Mouse (Mus musculus) activated CD4-positive, CD25-positive, alpha-beta regulatory T cell, adult 4 months (primary cell): ENCODE measurements around the gene Usp5. TPM values are rescaled to one million over a fixed set of nuclear protein-coding genes. Genes with fewer than 3 reads are reported as not detected.
A peak's percentile ranks its signal among the peaks of the same experiment; 100 is the strongest.
"Not testable (repeated sequence)": the region's sequence is repeated elsewhere in the genome, so short reads cannot be mapped to it uniquely, and the experiment has no call there.

Experiments used
- ATAC-seq: one replicate; pipeline ENCODE4 v1.8.0; 2017
- polyA plus RNA-seq, 2 experiments: library from polyadenylated mRNA; unstranded; fragments of 100-300 nt; shearing (Covaris generic); gene quantifications; one replicate each; pipeline ENCODE4 v1.2.1; 2017

Gene Usp5
- polyA plus RNA-seq, 2 experiments from 2014 or later, result 58.3 to 86.0 TPM

DNA sequence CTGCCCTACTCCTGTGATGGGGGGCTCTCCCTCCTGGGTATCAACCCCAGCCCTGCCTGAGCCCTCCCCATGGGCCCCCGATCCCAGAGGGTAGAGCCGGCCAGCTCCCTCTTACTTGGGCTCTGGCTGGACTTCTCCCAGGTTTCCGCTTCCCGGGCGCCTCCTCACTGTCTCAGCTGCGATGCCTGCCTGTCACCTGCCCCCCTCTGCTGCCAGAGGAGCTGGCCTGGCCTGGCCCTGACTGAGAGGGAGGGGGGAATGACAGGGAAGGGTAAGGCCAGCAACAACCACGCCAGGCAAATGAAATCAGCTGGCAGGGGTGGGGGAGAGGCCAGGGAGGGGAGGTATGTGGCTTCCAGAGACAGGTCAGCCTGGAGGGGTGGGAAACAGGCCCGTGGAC, 10.5 kb upstream of the Usp5 start:
- ATAC-seq, result no peak

DNA sequence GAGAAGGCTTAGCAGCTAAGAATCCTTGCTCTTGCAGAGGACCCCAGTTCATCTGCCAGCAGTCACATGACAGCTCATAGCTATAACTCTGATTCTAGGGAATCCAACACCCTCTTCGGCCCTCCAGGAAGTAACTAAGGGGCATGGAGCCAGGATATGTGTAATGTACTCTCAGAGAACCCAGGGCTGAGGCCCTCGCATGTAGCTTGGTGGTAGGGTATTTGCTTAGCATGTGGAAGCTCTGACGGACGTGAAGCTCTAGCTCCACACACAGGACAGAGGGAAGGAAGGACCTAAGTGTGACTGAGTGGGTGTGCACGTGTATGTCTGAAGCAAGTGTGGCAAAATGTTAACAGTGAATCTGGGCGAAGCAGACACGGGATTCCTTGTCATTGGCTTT, 7.1 kb upstream of the Usp5 start:
- ATAC-seq, result no peak

DNA sequence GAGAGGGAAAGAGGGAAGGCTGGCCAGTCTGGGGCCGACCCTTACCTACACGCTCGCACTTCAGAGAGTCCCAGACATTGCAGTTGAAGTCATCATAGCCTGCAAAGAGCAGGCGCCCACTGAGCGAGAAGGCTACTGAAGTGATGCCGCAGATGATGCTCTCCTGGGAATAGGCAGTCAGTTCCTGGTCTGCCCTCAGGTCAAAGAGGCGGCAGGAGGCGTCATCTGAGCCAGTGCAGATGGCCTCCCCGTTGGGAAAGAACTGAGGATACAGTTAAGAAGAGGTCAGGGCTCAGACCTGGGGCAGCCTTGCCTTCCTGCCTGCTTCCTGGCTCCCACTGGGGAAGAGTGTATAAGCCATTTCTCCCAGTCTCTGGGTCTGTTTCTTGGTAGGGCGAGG, 6.2 kb upstream of the Usp5 start:
- no peak for ATAC-seq

DNA sequence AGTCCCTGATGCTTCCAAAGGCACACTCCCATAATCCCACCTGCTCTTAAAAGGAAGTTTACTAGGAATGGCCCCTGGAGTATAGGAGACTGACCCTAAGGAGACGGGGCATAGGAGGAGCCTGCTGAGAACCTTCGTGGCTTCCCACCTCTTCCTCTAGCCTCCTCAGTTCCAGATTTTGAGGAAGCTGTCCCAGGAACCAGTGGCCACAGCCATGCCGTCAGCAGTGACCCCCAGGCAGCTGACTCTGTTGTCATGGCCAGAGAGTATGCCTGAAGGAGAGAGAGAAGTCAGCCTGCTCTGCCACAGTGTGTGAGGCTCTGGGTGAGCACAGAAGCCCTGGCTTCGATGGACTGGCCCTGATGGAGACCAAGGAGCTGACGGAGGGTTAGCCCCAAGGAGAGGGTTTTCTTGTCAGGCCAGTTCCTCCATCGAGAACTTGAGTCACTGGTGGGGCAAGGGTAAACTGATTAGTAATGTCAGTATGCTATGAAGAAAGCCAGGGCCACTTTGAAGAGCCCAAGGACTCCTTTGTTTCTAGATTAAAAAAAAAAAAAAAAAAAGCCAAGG, 5.3 kb upstream of the Usp5 start:
- no peak for ATAC-seq

DNA sequence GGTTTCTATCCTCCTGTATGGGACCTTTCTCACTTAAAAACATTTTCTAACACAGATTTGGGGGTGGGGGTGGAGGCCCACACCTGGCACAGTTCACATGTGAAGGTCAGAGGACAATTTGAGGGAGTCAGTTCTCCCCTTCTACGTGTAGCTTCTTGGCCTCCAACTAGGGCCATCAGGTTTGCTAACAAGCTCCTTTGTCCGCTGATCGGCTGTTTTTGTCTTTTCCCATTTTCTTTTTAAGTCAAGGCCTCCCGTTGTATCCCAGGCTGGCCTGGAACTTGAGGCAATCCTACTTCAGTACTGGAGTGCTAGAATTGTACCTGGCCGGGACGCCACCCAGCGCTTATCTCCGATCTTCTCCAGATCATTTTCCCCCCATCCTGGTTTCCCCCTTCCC, 2.4 kb upstream of the Usp5 start:
- ATAC-seq, result no peak

DNA sequence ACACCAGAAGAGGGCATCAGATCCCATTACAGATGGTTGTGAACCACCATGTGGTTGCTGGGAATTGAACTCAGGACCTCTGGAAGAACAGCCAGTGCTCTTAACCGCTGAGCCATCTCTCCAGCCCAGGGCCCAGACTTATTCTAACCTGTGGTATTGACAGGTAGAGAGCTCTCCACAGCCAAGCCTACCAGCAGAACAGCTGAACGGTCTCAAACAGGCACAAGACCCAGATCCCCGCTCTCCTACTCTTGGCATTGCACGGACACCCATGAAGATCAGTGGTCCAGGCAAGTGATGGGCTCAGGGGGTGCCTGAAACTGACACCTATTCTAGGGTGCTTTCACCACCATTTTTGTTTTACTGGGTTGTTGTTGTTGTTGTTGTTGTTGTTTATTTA, 1.9 kb upstream of the Usp5 start:
- ATAC-seq, result not testable (repeated sequence)

DNA sequence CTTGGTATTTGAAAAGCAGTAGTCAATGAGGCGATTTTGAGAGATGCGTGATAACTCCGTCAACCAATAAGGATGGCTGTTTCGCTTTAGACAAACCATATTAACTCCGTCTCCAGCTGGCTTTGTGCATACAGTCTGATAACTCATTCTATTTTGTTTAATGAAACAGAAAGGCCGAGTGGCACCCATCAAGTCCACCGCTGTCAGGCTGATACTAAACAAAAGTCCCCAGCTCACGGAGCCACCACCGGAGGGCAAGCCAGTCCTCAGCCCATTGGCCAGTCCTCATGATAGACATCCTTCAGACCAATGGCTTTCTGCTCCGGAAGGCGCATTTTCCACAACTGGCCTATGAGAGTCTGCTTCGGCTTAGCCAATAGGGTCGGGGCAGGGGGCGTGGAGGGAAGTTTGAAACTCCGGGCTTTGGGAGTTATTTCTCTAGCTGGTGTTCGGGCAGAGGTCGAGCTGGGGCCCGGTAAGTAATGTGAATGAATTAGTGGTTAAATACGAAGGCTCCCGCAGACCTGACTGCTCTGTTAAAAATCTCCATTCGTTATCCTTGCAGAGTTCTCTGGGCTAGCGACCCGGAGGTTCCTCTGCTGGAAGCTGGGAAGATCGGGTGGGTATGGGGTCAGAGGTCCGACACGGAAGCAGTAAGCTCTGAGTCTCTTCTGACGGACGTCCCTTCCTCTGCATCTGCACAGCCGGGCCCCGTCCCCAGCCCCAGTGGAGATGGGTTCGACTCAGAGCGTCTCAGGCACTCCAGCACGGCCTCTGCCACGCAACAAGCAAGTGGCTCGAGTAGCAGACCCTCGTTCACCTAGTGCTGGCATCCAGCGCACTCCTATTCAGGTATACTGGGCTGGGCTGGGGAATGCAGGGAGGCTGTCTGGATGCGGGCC, 766 bp upstream of the Usp5 start:
- peak; percentile 75 for ATAC-seq

DNA sequence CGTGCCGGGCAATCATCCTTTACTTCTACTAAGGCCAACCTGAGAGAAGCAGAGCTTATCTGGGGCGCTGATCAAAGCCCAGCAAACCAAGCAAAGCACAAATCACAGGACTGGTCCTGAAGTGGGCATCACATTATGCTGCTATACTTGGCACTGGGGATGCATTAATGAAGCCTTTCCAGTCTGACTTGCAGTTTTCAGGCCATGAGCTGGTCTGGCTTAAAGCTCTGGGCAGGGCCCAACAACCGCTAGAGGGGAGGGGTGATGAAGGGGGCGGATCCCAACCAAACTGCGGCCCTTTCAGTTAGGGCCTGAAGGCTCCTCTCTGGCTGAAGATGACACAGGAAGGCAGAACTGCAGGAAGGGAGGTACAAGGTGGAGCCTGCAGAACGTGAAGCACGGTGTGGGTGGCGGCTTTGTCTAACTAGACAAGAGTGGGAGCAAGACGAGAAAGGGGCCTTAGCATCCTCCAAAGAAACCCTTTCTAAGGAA, 1.1 kb downstream of the Usp5 start:
- ATAC-seq, result no peak

DNA sequence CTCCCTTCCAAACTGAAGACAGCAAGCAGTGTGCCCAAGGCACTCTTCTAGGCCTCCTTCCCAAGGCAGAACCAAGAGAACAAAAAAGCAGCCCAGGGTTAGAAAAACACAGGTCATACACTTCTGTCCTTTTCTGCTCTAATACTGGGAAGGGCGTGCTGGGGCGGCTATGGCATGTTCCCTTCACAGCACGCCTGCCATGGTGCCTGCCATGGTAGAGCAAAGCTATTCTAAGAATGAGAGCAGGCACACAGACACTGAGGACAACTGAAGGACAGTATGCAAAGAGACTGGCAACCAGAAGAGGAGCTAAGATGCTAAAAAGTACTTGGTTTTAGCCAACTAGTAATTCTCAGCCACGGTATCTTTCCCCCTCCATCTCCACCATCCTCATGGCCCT, 7.2 kb downstream of the Usp5 start:
- ATAC-seq, result no peak

DNA sequence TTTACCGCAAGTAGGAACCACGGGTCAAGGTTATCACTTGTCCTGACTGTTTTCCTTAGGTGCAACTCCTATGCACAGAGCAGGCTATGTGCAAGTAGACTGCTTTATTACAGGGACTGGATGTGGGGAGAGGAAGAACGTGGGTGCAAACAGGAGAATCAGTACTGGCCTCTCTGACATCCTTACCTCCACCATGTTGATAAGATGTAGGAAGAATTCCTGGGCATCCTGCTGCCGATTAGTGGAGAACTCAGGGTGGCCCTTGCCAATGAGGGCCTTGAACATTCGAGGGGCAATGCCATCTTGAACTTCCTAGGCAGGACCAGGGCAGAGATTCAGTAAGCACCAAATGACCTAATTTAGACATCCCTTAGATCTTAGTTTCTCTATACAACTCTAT, 8.4 kb downstream of the Usp5 start:
- ATAC-seq, result no peak

DNA sequence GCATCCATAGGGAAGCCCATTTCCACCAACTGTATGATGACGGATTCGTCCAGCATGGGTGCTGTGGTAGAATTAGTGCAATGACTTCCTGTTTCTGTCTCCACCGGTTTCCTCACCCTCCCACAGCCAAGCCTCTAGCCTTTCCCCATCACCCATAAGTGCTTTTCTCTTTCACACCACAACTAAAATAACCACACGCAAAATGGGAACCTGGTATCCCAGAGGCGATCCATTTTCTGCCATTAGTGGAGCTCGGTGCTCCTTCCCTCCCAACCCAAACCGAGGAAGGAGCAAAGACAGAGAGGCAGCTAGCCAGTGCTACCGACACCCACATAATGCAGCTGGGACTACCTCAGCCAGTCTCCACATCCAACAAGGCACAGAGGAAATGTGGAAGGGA, 11.3 kb downstream of the Usp5 start:
- no peak for ATAC-seq

DNA sequence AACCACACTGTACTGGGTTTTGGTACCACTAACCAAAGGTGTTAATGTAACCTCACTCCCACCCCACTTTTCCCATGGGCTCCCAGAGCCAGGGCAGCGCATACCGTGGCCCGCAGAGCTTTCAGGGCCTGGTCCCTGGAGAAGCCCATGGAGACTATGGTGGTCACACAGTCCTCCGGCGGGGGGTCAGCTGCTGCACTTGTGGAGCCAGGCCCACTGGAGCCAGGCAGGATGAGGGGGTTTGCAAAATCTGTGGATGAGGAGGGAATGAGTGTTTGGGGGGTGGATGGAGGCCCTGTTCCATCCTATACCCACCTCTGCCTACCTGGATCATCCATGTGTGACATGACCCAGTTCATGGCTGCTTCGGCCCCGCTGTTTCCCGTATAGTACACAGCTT, 11.7 kb downstream of the Usp5 start:
- no peak for ATAC-seq

DNA sequence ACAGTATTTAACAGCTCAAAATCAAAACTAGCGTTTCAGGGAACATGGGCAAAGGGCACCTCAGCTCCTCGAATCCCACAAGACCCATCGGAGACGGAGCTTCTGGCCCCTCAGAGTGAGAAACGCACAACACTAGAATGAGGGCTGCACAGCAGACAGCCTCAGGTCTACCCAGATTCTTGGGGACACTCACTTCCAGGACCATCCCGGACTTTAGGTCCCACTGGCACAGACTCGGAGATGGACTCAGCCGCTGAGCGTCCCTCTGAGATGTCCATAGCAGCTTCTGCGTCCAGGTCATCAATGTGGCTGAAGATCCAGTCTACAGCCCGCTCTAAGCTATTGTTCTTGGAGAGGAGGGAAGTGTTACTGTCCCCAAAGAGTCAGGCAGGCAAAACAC, 12.2 kb downstream of the Usp5 start:
- no peak for ATAC-seq

DNA sequence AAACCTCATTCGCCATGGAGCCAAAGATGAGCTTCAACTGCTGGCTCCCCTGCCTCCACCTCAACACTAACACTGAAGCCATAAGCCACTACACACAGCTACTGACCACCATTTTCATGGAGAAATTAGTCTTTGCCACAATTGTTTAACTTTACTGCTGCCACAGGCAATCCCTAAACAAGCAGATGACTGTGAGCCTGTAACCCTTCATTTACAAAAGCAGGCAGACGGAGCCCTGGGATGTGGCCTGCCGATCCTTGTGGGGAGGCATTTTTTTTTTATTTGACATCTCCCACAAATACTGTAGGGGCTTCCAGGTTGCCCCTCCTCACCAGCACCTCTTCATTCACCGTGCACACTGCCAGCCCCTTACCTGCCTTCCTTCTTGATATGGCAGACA, 12.7 kb downstream of the Usp5 start:
- no peak for ATAC-seq

DNA sequence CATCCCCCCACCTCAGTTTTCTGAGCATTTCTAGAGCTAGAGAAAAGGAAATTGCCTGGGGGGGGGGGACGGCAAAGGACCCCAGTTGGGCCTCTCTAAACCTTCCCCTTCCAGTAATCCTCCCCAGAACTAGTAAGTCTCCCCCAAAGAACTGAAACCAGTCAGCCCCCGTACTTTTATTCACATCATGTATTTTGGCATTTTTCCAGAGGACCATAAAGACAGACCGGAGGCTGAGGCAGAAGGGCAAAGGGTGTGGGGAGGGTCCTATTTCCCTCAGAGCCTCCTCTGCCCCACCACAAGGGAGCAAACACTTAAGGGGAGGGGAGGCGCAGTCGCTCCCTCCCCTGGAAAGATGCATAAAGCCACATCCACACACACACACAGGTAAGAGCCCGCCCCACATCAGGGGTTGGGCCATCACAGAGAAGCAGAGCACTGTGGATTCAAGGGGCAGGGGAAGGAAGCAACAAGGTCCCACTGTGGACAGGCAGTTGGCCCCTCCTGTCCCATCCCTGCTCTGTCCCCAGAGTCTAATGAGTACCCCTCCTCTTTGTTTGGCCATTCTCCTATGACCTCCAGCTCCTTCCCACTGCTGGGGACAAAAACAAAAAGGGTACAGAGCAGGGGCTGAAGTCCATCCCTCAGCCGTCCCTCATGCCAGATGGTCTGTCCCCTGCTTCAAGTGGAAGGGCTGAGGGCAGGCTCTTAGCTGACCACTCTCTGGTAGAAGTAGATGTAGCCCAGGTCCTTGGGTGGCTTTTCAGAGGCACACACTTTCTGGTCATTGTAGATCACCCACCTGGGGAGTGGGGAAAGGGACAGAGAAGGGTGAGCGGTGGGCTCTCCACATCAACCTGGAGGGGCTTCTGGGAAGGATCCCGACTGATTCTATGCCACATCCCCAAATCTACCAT, 14.2 kb downstream of the Usp5 start:
- no peak for ATAC-seq

DNA sequence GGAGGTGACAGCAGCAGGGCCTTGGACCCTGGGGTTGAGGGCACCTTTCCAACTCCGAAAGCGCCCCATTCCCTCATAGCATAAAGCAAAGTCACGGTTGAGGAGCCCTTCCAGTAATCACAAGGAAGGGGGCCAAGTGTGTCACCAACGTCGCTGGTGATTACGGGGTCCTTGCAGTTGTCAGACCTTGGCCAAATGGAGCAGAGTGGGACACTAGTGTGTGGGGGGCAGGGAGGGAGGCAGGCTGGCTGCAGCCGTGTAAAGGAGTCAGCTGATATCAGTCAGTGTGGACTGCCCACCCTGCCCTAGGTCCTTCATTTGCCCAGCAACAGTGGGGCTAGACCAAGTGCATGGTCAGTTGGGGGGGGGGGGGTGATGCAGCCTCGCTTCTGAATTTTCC, 14.8 kb downstream of the Usp5 start:
- no peak for ATAC-seq

DNA sequence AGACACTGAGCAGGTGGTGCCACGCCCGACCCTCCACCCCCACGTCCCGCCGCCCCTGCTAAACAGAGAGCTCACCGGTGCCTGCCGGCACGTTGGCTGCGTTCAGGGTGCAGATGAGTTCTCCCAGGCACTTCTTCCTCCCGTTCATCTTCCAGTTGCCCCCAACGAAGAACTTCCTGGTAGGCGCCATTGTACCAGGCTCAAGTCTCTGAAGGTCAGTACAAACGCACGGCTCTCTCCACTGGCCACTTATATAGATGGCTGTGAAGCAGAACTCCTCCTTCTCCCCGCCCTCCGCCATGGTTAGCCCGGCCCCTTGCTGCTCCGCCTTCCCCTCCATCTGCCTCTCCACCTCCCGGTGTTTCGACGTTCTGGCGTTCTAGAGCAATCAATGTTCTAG, 15.4 kb downstream of the Usp5 start, which contains the start of gene Tpi1:
TSS of gene Tpi1 (minus strand) at position 364 of the 400 bp plus-strand sequence.
- ATAC-seq, result peak; percentile 83

DNA sequence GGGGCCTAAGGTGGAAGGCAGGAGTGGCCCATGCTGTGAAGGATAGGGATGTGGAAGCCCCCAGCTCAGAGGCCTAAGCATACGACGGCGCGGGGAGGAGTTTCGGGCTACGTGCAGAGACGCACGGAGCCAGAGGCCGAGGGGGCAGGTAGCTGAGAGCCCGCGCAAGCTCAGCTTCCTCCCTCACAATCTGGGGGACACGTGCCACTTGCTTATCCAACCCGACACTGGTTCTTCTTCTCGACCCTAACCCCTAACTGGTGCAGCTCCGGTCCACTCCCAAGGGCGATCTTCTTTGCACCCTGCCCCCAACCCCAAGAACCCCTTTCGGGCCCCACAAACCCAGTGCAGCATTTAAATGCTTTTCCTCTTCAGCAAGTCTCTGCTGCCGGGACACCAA, 15.8 kb downstream of the Usp5 start:
- ATAC-seq, result peak; percentile 75

DNA sequence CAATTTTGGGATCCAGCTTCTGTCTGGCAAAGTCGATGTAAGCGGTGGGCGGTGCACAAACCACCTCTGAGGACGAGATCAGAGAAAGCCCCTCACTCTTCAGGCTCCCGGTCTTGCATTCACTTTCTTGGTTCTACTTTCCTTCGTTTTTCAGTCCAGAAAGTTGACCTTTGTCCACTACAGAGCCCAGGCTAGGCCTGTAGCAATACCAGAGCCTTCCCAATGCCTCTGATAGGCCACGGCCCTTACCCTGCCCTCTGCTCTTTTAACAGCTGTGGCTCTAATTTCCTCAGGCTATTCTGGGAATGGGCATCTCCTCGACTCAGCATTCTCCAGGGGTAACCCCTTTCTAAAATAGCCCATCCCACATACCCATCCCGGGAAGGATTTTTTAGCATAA, 16.4 kb downstream of the Usp5 start:
- ATAC-seq, result no peak

DNA sequence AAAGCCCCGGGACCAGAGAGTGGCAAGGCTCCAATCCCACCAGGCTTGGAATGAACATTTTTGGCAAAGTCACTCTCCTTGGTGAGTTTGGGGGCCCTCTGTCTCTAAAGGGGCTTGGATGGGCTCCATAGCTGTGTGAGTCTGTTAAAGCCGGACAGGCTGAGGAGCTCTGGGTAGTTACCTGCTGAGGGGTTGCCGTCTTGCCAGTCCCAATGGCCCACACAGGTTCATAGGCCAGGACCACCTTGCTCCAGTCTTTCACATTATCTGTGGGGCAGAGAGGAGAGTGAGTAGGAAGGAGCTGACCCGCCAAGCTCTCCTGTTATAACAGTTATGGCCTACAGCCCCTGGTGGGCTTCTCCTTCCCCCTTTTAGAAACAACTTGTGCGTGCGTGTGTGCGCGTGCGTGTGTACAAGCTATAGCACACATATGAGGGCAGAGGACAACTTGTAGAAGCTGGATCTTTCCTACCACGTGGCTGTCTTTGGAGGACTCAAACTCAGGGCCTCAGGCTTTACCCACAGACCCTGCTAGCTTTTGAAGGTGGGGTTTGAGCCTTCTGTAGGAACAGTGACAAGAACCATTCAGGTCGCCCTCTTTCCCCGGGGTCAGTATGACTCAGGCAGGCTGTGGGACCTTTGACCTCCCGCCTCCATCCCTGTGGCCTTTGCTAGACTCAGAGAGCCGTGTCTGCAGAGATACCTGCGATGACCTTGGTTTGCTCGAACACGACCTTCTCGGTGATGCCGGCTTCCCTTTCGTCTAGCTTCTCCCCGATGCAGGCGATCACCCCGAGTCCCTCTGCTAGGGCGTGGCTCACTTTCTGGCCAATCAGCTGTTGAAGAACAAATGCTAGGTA, 17.4 kb downstream of the Usp5 start:
- ATAC-seq, result no peak

DNA sequence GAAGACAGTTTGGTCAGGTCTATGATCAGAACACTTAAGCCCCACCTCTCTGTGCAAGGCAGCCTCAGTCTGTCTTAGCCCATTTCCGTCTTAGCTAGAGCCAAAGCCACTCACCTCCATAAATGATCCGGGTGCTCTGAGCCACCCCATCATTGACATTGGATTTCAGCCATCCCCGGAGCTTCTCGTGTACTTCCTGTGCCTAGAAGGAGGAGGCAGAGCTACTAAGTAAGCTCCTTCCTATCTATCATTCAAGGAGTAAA, 17.9 kb downstream of the Usp5 start:
- ATAC-seq, result no peak
